Mouse (Mus musculus): ENCODE data around the gene Nos2.
A peak's percentile ranks its signal among the peaks of the same experiment; 100 is the strongest.

The Nos2 gene

GRCm38 (mm10) chr11:78920411-78920939, at the start of gene Nos2:
Gene Nos2 (plus strand): TSS chr11:78920787.
- no peak for DNase-seq (ENCODE audit: low spot score in 2 of 2)

- no peak for DNase-seq (ENCODE audit: low spot score in 2 of 2)
These were observed 49.7 kb upstream of the Nos2 start for GRCm38 (mm10) chr11:78870891-78871290.

- no peak for DNase-seq (ENCODE audit: low spot score in 2 of 2)
These were observed 47.8 kb upstream of the Nos2 start for GRCm38 (mm10) chr11:78872782-78873181.

GRCm38 (mm10) chr11:78879727-78880126, 40.9 kb upstream of the Nos2 start:
- no peak for DNase-seq (ENCODE audit: low spot score in 2 of 2)

- DNase-seq (ENCODE audit: low spot score in 2 of 2), result no peak
These were observed 33.9 kb upstream of the Nos2 start for GRCm38 (mm10) chr11:78886693-78887092.

- peak; percentile 75 to 82 for DNase-seq (ENCODE audit: low spot score in 2 of 2)
These were observed 33.2 kb upstream of the Nos2 start for GRCm38 (mm10) chr11:78887102-78887971.

GRCm38 (mm10) chr11:78889156-78889555, 31.4 kb upstream of the Nos2 start:
- no peak for DNase-seq (ENCODE audit: low spot score in 2 of 2)

- no peak for DNase-seq (ENCODE audit: low spot score in 2 of 2)
These were observed 24.0 kb upstream of the Nos2 start for GRCm38 (mm10) chr11:78896357-78897123.

GRCm38 (mm10) chr11:78915473-78915872, 5.1 kb upstream of the Nos2 start:
- no peak for DNase-seq (ENCODE audit: low spot score in 2 of 2)

GRCm38 (mm10) chr11:78916410-78916809, 4.2 kb upstream of the Nos2 start:
- no peak for DNase-seq (ENCODE audit: low spot score in 2 of 2)

- no peak for DNase-seq (ENCODE audit: low spot score in 2 of 2)
These were observed 842 bp upstream of the Nos2 start for GRCm38 (mm10) chr11:78919745-78920144.

- peak in 1 of 2 experiments; percentile 6 for DNase-seq (ENCODE audit: low spot score in 2 of 2)
These were observed 2.3 kb downstream of the Nos2 start for GRCm38 (mm10) chr11:78922678-78923407.

GRCm38 (mm10) chr11:78924111-78924510, 3.5 kb downstream of the Nos2 start:
- no peak for DNase-seq (ENCODE audit: low spot score in 2 of 2)

GRCm38 (mm10) chr11:78924916-78925315, 4.3 kb downstream of the Nos2 start:
- no peak for DNase-seq (ENCODE audit: low spot score in 2 of 2)

- peak in 1 of 2 experiments; percentile 6 for DNase-seq (ENCODE audit: low spot score in 2 of 2)
These were observed 8.8 kb downstream of the Nos2 start for GRCm38 (mm10) chr11:78929345-78929744.

- no peak for DNase-seq (ENCODE audit: low spot score in 2 of 2)
These were observed 13.7 kb downstream of the Nos2 start for GRCm38 (mm10) chr11:78934307-78934706.

- no peak for DNase-seq (ENCODE audit: low spot score in 2 of 2)
These were observed 14.1 kb downstream of the Nos2 start for GRCm38 (mm10) chr11:78934727-78935126.

- DNase-seq (ENCODE audit: low spot score in 2 of 2), result no peak
These were observed 14.6 kb downstream of the Nos2 start for GRCm38 (mm10) chr11:78935178-78935577.

- DNase-seq (ENCODE audit: low spot score in 2 of 2), result no peak
These were observed 22.5 kb downstream of the Nos2 start for GRCm38 (mm10) chr11:78943083-78943482.

GRCm38 (mm10) chr11:78950365-78950764, 29.8 kb downstream of the Nos2 start:
- no peak for DNase-seq (ENCODE audit: low spot score in 2 of 2)

- no peak for DNase-seq (ENCODE audit: low spot score in 2 of 2)
These were observed 31.9 kb downstream of the Nos2 start for GRCm38 (mm10) chr11:78952467-78952866.

- peak; percentile 66 to 69 for DNase-seq (ENCODE audit: low spot score in 2 of 2)
These were observed 35.7 kb downstream of the Nos2 start for GRCm38 (mm10) chr11:78956260-78956659.

All from right cerebral cortex, postnatal 36 days (tissue).